Mouse (Mus musculus) lung, adult 2 months (tissue): ENCODE data around the gene Lrrc40. TPM values are rescaled to one million over a fixed set of nuclear protein-coding genes. Genes with fewer than 3 reads are reported as not detected.
"Not testable (repeated sequence)": the region's sequence is repeated elsewhere in the genome, so short reads cannot be mapped to it uniquely, and the experiment has no call there.

Source experiments
- DNase-seq: peaks from one replicate; pipeline ENCODE4 v3.0.0; 2022
- H3K4me1 ChIP-seq: fragments of 200-500 bp; 2 replicates; pipeline ENCODE4 v1.6.1; 2011; ENCODE audit warnings: low read length; ENCODE audit not compliant: control insufficient read depth, insufficient read depth
- H3K4me3 ChIP-seq: fragments of 200-500 bp; replicated peaks from 2 replicates; pipeline ENCODE3; 2011; ENCODE audit warnings: low read depth, mild to moderate bottlenecking, control low read depth, low read length; ENCODE audit errors: extremely low read depth
- CTCF ChIP-seq: fragments of 200-500 bp; IDR thresholded peaks from 2 replicates; pipeline ENCODE4 v1.5.1; 2011; ENCODE audit warnings: mild to moderate bottlenecking, low read length, control low read depth; ENCODE audit not compliant: insufficient read depth
- POLR2A ChIP-seq: fragments of 200-500 bp; IDR thresholded peaks from 2 replicates; pipeline ENCODE4 v1.6.1; 2011; ENCODE audit warnings: low read depth, mild to moderate bottlenecking, control low read depth, low read length, borderline replicate concordance; ENCODE audit errors: extremely low read depth
- WGBS: fragments of 180-500 bp; shearing (Covaris S2); methylation state at CpG from one replicate; pipeline ENCODE4 v1.1.7; 2018; 5-methylcytosine and 5-hydroxymethylcytosine counted together
- polyA plus RNA-seq: library from polyadenylated mRNA; depleted of rRNA; stranded (reverse); fragments of >200 nt; gene quantifications from 2 replicates; pipeline ENCODE4 v1.2.3, GENCODE M21; 2012; rRNA removed

Lrrc40 gene
- polyA plus RNA-seq, 1 experiment, result 5.4 TPM

DNA sequence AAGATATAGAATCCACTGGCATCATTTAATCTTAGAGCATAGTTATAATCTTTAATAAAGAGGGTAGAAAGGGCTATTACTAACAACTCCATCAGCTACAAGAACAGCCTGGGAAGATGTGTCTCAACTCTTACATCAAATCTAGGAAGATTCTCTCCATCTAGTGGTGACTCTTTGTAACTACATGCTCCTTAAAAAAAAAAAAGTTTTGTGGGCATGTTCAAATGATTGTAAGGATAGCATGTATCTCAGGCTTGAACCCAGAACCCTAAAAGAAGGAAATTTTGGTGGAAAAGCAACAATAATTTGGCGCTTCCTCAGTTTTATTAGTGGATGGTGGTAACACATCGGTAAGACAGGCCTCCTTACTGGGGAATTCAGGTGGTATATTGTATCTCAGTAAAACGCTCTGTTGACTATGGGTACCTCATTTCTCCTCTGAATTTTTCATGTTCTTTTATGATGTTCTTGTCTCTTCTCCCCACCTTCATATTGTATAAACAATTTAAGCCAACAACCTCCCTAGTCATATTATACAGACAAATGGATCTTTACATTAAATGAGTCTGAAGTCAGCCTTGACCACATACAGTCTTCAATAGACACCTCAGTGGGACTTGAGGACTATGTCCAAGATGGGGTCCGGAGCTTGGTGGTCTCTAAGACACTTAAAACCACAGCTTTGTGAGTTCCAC, 40.4 kb downstream of the Lrrc40 start:
- no peak for DNase-seq
- peak; percentile 38; the same call in 1 of the 2 replicates for TF ChIP-seq CTCF
- no peak for TF ChIP-seq POLR2A
- H3K4me1 ChIP-seq, result no peaks in the 10 kb centered on the region
- H3K4me3 ChIP-seq, result no peak overlapping the region
- 38% methylated on average over 4 of the region's 4 CpGs for WGBS

DNA sequence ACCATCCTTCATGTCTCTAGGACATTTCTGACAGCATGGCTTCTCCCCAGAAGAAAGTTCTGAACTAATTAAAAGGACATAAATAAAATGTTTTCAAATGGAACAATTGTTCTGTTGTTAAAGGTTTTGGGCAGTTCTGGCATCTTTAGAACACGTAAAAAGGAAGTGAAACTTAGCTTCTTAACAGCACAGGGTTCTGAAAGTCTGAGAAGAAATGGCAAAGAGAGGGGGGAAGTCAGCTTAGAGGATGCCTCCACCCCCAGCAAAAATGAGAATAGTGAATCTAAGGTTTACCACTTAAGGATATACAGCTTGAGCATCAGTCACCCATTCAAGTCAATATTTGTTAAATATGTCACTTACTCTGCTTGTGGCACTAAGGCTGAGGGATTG, 40.9 kb downstream of the Lrrc40 start:
- H3K4me1 ChIP-seq, result no peaks in the 10 kb centered on the region
- 20% methylated on average over 1 of the region's 1 CpGs for WGBS
- H3K4me3 ChIP-seq, result no peak overlapping the region
- no peak for DNase-seq
- no peak for TF ChIP-seq CTCF
- TF ChIP-seq POLR2A, result no peak

DNA sequence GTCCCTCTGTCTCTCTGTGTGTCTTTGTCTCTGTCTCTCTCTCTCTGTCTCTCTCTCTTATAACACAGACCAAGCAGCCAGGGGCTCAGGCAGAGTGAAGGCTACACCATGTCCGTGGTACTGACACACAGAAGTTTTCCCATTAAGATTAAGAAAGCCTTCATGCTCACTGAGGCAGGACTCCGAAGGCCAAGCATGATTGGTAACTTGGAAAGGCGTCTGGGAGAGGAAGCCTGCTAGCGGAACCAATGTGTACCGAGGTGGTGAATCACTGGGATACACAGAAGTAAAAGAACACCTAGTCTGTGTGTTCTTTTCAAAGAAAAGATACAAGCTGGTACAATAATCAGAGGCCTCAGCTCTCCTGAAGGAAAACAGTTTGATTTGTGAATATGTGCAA, 41.4 kb downstream of the Lrrc40 start:
- no peak for DNase-seq
- 73% methylated on average over 5 of the region's 5 CpGs for WGBS
- Histone ChIP-seq H3K4me3 (no peak overlapping the region), H3K4me1 (no peaks in the 10 kb centered on the region)
- TF ChIP-seq POLR2A (no peak), CTCF (no peak)

DNA sequence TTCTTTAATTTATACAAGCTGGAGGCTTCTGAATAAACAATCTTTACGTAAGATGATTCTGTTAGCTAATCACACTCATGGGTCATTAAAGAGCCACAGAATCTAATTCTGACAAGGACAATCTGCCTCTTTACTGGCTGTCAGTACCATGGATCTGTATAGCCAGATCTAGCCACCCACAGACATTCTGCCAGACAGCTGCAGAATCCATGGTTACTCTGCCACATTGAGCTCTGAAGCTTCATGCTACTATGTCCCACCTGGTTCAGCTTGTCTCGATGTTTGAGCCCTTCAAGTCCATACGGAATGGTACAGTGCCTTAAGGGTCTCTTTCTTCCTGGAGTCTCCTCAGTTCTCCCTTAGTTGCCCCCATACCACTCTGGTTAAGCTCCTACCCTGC, 55.1 kb downstream of the Lrrc40 start:
- TF ChIP-seq POLR2A (no peak), CTCF (no peak)
- H3K4me3 ChIP-seq, result no peak overlapping the region
- 57% methylated on average over 3 of the region's 3 CpGs for WGBS
- no peak for DNase-seq
- H3K4me1 ChIP-seq, result no peaks in the 10 kb centered on the region

DNA sequence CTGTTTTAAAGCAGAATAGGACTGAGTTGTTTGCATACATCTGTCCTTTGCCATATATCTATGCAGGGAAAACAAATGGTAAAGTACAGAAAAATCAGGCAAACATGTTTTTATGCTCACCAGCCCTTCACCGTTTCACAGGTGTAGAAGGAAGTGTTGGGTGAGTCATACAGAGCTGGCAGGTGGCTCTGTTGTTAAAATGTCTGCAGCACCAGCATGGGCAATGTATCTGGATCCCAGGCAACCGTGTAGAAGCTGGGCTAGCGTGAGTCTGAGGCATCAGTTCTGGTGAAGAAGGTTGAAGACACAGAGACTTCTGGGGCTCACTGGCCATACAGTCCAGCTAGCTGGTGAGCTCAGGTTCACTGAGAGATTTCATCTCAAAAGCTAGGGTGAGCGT, 57.5 kb downstream of the Lrrc40 start:
- Histone ChIP-seq H3K4me1 (no peaks in the 10 kb centered on the region), H3K4me3 (no peak overlapping the region)
- DNase-seq, result no peak
- no peak for TF ChIP-seq CTCF
- TF ChIP-seq POLR2A, result no peak
- 68% methylated on average over 4 of the region's 4 CpGs for WGBS

DNA sequence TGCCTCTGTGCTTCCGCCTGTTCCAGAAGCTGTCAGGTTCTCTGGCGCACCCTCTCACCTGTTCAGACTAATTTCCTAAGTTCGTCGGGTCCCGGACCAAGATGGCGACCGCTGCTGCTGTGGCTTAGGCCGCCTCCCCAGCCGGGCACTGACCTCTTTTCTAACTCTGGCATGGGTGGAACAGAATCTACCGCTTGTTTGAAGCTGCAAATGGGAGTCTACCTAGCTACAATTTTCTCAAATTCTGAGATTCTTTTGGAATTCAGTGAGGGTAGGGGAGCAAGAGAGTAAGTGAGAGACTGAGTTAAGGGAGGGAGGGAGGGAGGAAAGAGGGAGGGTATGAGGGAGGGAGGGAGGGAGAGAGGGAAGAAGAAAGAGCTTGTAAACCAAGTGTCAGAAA, 65.6 kb downstream of the Lrrc40 start:
- 79% methylated on average over 9 of the region's 10 CpGs for WGBS
- not testable (repeated sequence) for H3K4me1 ChIP-seq, DNase-seq, H3K4me3 ChIP-seq

DNA sequence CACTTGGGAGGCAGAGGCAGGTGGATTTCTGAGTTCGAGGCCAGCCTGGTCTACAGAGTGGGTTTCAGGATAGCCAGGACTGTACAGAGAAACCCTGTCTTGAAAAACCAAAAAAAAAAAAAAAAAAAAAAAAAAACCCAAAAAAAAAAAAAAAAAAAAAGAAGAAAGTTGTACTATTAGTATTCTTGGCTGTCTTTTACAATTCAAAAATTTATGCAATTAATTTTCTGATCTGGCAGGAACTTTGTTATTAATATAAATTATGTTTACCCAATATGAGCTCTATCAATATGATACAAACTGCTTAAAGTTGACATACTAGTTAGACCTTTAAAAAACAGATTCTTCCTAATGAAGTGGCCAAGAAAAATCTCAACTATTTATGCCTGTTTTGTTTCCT, 66.1 kb downstream of the Lrrc40 start:
- H3K4me1 ChIP-seq, H3K4me3 ChIP-seq, DNase-seq: not testable (repeated sequence)
- 52% methylated on average over 1 of the region's 1 CpGs for WGBS

DNA sequence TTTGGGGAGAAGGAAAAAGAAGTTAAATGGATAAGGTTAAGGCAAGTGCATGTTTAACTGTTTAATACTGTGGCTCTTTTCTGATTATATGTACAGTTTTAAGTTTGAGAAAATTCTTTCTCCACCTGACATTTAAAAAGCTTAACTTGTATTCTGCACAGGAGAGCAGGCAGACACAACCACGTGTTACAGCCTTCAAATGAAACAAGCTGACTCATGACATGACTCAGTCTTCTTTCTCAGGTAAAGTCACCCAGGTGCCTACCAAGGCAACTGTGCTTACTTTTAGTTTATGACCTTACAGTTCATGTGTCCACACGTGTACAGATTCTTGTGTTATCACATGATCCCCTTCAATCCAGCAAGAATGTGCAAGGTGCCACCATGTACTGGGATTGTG, 67.0 kb downstream of the Lrrc40 start:
- no peak overlapping the region for H3K4me3 ChIP-seq
- H3K4me1 ChIP-seq, result no peaks in the 10 kb centered on the region
- TF ChIP-seq CTCF (no peak), POLR2A (no peak)
- no peak for DNase-seq
- 61% methylated on average over 2 of the region's 2 CpGs for WGBS

DNA sequence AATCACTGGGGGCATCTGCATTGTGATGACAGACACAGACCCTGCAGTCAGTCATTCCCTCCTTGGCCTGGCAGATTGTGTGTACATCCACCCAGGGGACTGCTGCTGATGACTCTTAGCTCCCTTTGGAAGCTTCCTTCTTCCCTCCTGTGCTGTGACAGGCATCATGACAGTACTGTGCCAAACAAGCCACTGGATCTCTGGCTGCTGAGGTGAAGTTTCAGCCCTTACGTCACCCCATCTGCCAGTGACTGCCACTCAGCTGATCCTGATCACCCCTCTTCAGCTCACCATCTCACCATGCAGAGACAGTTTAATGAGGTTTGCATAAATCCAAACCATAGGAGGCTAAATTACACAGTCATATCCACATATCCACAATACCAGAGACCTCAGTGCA, 68.8 kb downstream of the Lrrc40 start:
- Histone ChIP-seq H3K4me1 (no peaks in the 10 kb centered on the region), H3K4me3 (no peak overlapping the region)
- TF ChIP-seq CTCF (no peak), POLR2A (no peak)
- WGBS, result 83% methylated on average over 1 of the region's 1 CpGs
- DNase-seq, result no peak

Other genes with a start within 250 kb of the Lrrc40 start
- 3.4 and 4.4 TPM in 2 replicates for gene Cth, start 111.6 kb upstream of the Lrrc40 start, polyA plus RNA-seq
- gene Ankrd13c, start 89.4 kb upstream of the Lrrc40 start, polyA plus RNA-seq, result 18.3 and 27.6 TPM in 2 replicates
- 208 and 261 TPM in 2 replicates for gene Srsf11, start within 50 bp of the Lrrc40 start, polyA plus RNA-seq